Mouse (Mus musculus): ENCODE measurements at regions not wholly inside any gene's neighbourhood (a gene's known extent, or its start where the extent isn't known, plus 50 kb on each side); places are given as distances from the start of the nearest gene placed in this dataset.

- Histone ChIP-seq H3K9me3 (ENCODE audit: control insufficient read depth, insufficient read depth, low read depth, low read length) (no peaks in the 10 kb centered on the region), H3K27ac (ENCODE audit: insufficient read depth, low read depth, low read length, poor library complexity, severe bottlenecking) (no peak overlapping the region), H3K36me3 (ENCODE audit: control insufficient read depth, insufficient read depth, low read length, poor library complexity, severe bottlenecking) (no peaks in the 10 kb centered on the region), H3K4me3 (ENCODE audit: insufficient read depth in 1 of 2, low read depth in 1 of 2, low read length in 2 of 2, poor library complexity in 1 of 2, severe bottlenecking in 1 of 2) (no peak overlapping the region), H3K4me1 (ENCODE audit: control insufficient read depth in 2 of 2, insufficient read depth in 2 of 2, low read length in 2 of 2, poor library complexity in 1 of 2) (no peaks in the 10 kb centered on the region), H3K9ac (ENCODE audit: insufficient read depth, low read depth, low read length, poor library complexity, severe bottlenecking) (no peak overlapping the region)
- no peak for DNase-seq (ENCODE audit: low read depth, low spot score)
- no peak for TF ChIP-seq MAFK (IDR thresholded peaks at IDR 0.05; ENCODE audit: insufficient read depth, low read depth, low read length)
- TF ChIP-seq ZNF384 (IDR thresholded peaks at IDR 0.05; ENCODE audit: low read depth, low read length), result no peak
- TF ChIP-seq CHD2 (IDR thresholded peaks at IDR 0.05; ENCODE audit: low read depth, low read length), result no peak
- no peak for TF ChIP-seq HCFC1 (IDR thresholded peaks at IDR 0.05; ENCODE audit: borderline replicate concordance, insufficient read depth, low read length)
- no peak for TF ChIP-seq ZC3H11A (IDR thresholded peaks at IDR 0.05; ENCODE audit: borderline replicate concordance, low read depth, low read length)
- in situ Hi-C loops (cut with MboI; ENCODE audit: low sequenced_read_pairs in 2 of 2, unreplicated experiment in 2 of 2), result no loop called here
Measured at GRCm38 (mm10) chr10:72347253-72347652, 307.4 kb upstream of the Zwint start.

DNA sequence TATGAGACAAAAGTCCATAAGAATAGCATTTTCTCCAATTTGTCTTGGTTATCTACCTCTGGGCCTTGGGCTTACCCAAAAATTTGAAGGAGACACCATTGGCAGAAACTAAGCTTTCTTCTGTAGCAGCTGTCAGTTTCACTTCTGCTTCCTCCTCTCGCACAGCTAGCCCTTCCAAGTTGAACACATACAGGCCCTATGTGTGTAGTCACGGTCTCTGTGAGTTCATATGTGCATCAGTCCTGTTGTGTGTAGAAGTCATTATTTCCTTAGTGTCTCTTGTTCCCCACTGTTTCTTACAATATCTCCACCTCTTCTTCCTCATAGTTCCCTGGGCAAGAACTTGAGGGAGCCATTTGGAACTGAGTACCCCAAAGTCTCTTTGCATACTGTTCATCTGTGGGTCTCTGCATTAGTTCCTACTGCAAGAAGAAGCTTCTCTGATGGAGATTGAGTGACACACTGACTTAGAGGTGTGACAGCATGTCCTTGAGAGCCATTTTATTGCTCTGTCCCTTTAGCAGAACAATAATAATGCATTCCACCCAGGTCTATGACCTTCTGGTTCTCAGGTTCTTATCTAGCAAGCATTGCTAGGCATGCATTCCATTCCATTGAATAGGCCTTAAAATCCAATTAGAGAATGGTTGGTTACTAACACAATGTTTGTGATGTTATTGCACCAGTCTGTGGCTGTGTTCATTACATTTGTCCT lies 306.5 kb upstream of the Zwint start:
- no peak for TF ChIP-seq CHD2 (IDR thresholded peaks at IDR 0.05; ENCODE audit: low read depth, low read length)
- no peak for TF ChIP-seq MAFK (IDR thresholded peaks at IDR 0.05; ENCODE audit: insufficient read depth, low read depth, low read length)
- TF ChIP-seq ZNF384 (IDR thresholded peaks at IDR 0.05; ENCODE audit: low read depth, low read length), result no peak
- no peak for TF ChIP-seq ZC3H11A (IDR thresholded peaks at IDR 0.05; ENCODE audit: borderline replicate concordance, low read depth, low read length)
- no peak for TF ChIP-seq HCFC1 (IDR thresholded peaks at IDR 0.05; ENCODE audit: borderline replicate concordance, insufficient read depth, low read length)
- Histone ChIP-seq H3K9ac (ENCODE audit: insufficient read depth, low read depth, low read length, poor library complexity, severe bottlenecking) (no peak overlapping the region), H3K4me3 (ENCODE audit: insufficient read depth in 1 of 2, low read depth in 1 of 2, low read length in 2 of 2, poor library complexity in 1 of 2, severe bottlenecking in 1 of 2) (no peak overlapping the region), H3K27ac (ENCODE audit: insufficient read depth, low read depth, low read length, poor library complexity, severe bottlenecking) (no peak overlapping the region), H3K9me3 (ENCODE audit: control insufficient read depth, insufficient read depth, low read depth, low read length) (no peaks in the 10 kb centered on the region), H3K36me3 (ENCODE audit: control insufficient read depth, insufficient read depth, low read length, poor library complexity, severe bottlenecking) (no peaks in the 10 kb centered on the region), H3K4me1 (ENCODE audit: control insufficient read depth in 2 of 2, insufficient read depth in 2 of 2, low read length in 2 of 2, poor library complexity in 1 of 2) (no peaks in the 10 kb centered on the region)
- DNase-seq (ENCODE audit: low read depth, low spot score), result no peak
- in situ Hi-C loops (cut with MboI; ENCODE audit: low sequenced_read_pairs in 2 of 2, unreplicated experiment in 2 of 2), result no loop called here

GRCm38 (mm10) chr10:72352810-72353209 lies 301.8 kb upstream of the Zwint start:
- TF ChIP-seq CHD2 (IDR thresholded peaks at IDR 0.05; ENCODE audit: low read depth, low read length), result no peak
- no peak for TF ChIP-seq HCFC1 (IDR thresholded peaks at IDR 0.05; ENCODE audit: borderline replicate concordance, insufficient read depth, low read length)
- TF ChIP-seq MAFK (IDR thresholded peaks at IDR 0.05; ENCODE audit: insufficient read depth, low read depth, low read length), result no peak
- no peak for TF ChIP-seq ZNF384 (IDR thresholded peaks at IDR 0.05; ENCODE audit: low read depth, low read length)
- TF ChIP-seq ZC3H11A (IDR thresholded peaks at IDR 0.05; ENCODE audit: borderline replicate concordance, low read depth, low read length), result no peak
- Histone ChIP-seq H3K9me3 (ENCODE audit: control insufficient read depth, insufficient read depth, low read depth, low read length) (no peaks in the 10 kb centered on the region), H3K36me3 (ENCODE audit: control insufficient read depth, insufficient read depth, low read length, poor library complexity, severe bottlenecking) (no peaks in the 10 kb centered on the region), H3K9ac (ENCODE audit: insufficient read depth, low read depth, low read length, poor library complexity, severe bottlenecking) (no peak overlapping the region), H3K4me3 (ENCODE audit: insufficient read depth in 1 of 2, low read depth in 1 of 2, low read length in 2 of 2, poor library complexity in 1 of 2, severe bottlenecking in 1 of 2) (no peak overlapping the region), H3K4me1 (ENCODE audit: control insufficient read depth in 2 of 2, insufficient read depth in 2 of 2, low read length in 2 of 2, poor library complexity in 1 of 2) (no peaks in the 10 kb centered on the region), H3K27ac (ENCODE audit: insufficient read depth, low read depth, low read length, poor library complexity, severe bottlenecking) (no peak overlapping the region)
- in situ Hi-C loops (cut with MboI; ENCODE audit: low sequenced_read_pairs in 2 of 2, unreplicated experiment in 2 of 2), result no loop called here
- DNase-seq (ENCODE audit: low read depth, low spot score), result no peak

- Histone ChIP-seq H3K9ac (ENCODE audit: insufficient read depth, low read depth, low read length, poor library complexity, severe bottlenecking) (no peak overlapping the region), H3K36me3 (ENCODE audit: control insufficient read depth, insufficient read depth, low read length, poor library complexity, severe bottlenecking) (no peaks in the 10 kb centered on the region), H3K4me1 (ENCODE audit: control insufficient read depth in 2 of 2, insufficient read depth in 2 of 2, low read length in 2 of 2, poor library complexity in 1 of 2) (no peaks in the 10 kb centered on the region), H3K4me3 (ENCODE audit: insufficient read depth in 1 of 2, low read depth in 1 of 2, low read length in 2 of 2, poor library complexity in 1 of 2, severe bottlenecking in 1 of 2) (no peak overlapping the region), H3K27ac (ENCODE audit: insufficient read depth, low read depth, low read length, poor library complexity, severe bottlenecking) (no peak overlapping the region), H3K9me3 (ENCODE audit: control insufficient read depth, insufficient read depth, low read depth, low read length) (no peaks in the 10 kb centered on the region)
- TF ChIP-seq MAFK (IDR thresholded peaks at IDR 0.05; ENCODE audit: insufficient read depth, low read depth, low read length) (no peak), ZC3H11A (IDR thresholded peaks at IDR 0.05; ENCODE audit: borderline replicate concordance, low read depth, low read length) (no peak), ZNF384 (IDR thresholded peaks at IDR 0.05; ENCODE audit: low read depth, low read length) (no peak)
- DNase-seq (ENCODE audit: low read depth, low spot score), result no peak
- in situ Hi-C loops (cut with MboI; ENCODE audit: low sequenced_read_pairs in 2 of 2, unreplicated experiment in 2 of 2), result no loop called here
Measured at GRCm38 (mm10) chr10:72353515-72353914, 301.1 kb upstream of the Zwint start.
